Comparison of ENCODE assay signal across 17 mouse cellular contexts in the genomic region with DNA sequence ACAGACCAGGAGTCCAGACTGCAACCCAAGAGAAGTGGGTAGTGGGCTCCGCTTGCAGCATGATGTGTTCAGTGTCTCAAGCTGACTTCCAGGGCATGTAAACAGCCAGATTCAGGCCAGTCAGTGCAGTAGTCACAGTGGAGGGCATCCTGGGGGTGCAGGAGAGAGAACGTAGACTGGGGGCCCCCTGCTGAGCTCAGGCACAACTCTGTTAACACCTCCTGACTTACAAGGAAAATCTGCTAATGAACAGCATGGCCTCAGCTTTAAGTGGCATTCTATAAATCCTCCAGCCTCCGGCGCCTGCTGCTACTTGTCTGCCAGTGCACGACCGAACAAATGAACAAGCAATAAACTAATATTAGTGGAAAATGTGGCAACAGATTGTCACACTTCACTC. TPM values are rescaled to one million over a fixed set of nuclear protein-coding genes. Genes with fewer than 3 reads are reported as not detected.
DNase-seq lines count a peak whose midpoint lies in the region; ATAC-seq lines count a peak whose summit lies in the region.
"Had no signal": no experiment of that assay in that cellular context is flagged by ENCODE, and none has a peak within 500 bp of the region (broad histone marks: within the 10 kb centered on the region; RNA-seq: fewer than 3 reads in every experiment).

No protein-coding gene starts in this region.

- ATAC-seq in cerebellum, adult (ENCODE audit: insufficient number of reproducible peaks, low FRiP score, low TSS enrichment): no peak
- ATAC-seq: CD4-positive, CD25-positive, alpha-beta regulatory T cell, adult 4 months; forebrain, postnatal 0 days had no signal

- peak; percentile 55 for DNase-seq in cerebellum, adult 11 months
- peak; percentile 39 for DNase-seq in brain, adult 2 months (ENCODE audit: low read depth, low spot score)
- peak; percentile 56 to 57 for DNase-seq in cerebellum, postnatal 14 days
- peak; percentile 55 for DNase-seq in fat pad, adult 2 months (ENCODE audit: extremely low read depth, low read depth, low spot score)
- no peak for DNase-seq in spleen, postnatal 14 days (ENCODE audit: low spot score in 2 of 2)
- DNase-seq in layer of hippocampus, postnatal 14 days (ENCODE audit: low spot score in 2 of 2): no peak
- no peak for DNase-seq in thymus, adult 18-20 months
- DNase-seq: forebrain, postnatal 0 days; gastrocnemius, postnatal 14 days; heart, postnatal 14 days; kidney, adult 8-10 months; kidney, postnatal 4 days; lung, postnatal 14 days; thymus, adult 2 months had no signal

RNA-seq across cellular contexts. Expression of gene Ltbp2, which starts 33.6 kb away (rescaled TPM):
- 1 to 10 TPM in 1 of 2 experiments, under 1 TPM in 1; 0.74 to 1.3 TPM for total RNA-seq in layer of hippocampus, postnatal 14 days (2021)
- total RNA-seq: megakaryocyte-erythroid progenitor cell, adult 5-6 weeks had no signal

Comparison
In these comparisons a context has a peak if more than half of its experiments do, and no peak if none do; other contexts are left out.
1. DNase-seq: peak in cerebellum, adult 11 months (single experiment), brain, adult 2 months (single experiment), cerebellum, postnatal 14 days (2 of 2) and fat pad, adult 2 months (single experiment); none in spleen, postnatal 14 days (0 of 2), layer of hippocampus, postnatal 14 days (0 of 2) and thymus, adult 18-20 months (0 of 2).